Mouse (Mus musculus) olfactory bulb, adult 2 months (tissue): ENCODE measurements at regions not wholly inside any gene's neighbourhood (a gene's known extent, or its start where the extent isn't known, plus 50 kb on each side); places are given as distances from the start of the nearest gene placed in this dataset.

ENCODE experiments used
- CTCF ChIP-seq: fragments of 200-500 bp; IDR thresholded peaks from 2 replicates; pipeline ENCODE4 v1.5.1; 2012; ENCODE audit warnings: low read depth, mild to moderate bottlenecking, low read length, moderate library complexity; ENCODE audit not compliant: insufficient read depth
- POLR2A ChIP-seq: fragments of 200-500 bp; IDR thresholded peaks from 2 replicates; pipeline ENCODE4 v1.6.1; 2012; ENCODE audit warnings: mild to moderate bottlenecking, low read depth, low read length, moderate library complexity; ENCODE audit not compliant: insufficient read depth

GRCm38 (mm10) chr13:97832448-97832847 lies 72.0 kb upstream of the Gm10260 start:
- TF ChIP-seq CTCF: no peak
- TF ChIP-seq POLR2A: no peak
